Mouse (Mus musculus) thymus, adult 2 months (tissue): ENCODE measurements around the gene Pigv.

Experiments
- CTCF ChIP-seq: fragments of 200-500 bp; IDR thresholded peaks from 2 replicates; pipeline ENCODE4 v1.5.1; 2012; ENCODE audit warnings: mild to moderate bottlenecking, control low read depth, low read length, moderate library complexity, borderline replicate concordance; ENCODE audit not compliant: control insufficient read depth, poor library complexity, insufficient read depth; ENCODE audit errors: extremely low read depth
- POLR2A ChIP-seq: fragments of 200-500 bp; IDR thresholded peaks from 2 replicates; pipeline ENCODE4 v1.6.1; 2012; ENCODE audit warnings: mild to moderate bottlenecking, low read length, control low read depth, moderate library complexity; ENCODE audit not compliant: control insufficient read depth, poor library complexity, insufficient read depth; ENCODE audit errors: extremely low read depth

DNA sequence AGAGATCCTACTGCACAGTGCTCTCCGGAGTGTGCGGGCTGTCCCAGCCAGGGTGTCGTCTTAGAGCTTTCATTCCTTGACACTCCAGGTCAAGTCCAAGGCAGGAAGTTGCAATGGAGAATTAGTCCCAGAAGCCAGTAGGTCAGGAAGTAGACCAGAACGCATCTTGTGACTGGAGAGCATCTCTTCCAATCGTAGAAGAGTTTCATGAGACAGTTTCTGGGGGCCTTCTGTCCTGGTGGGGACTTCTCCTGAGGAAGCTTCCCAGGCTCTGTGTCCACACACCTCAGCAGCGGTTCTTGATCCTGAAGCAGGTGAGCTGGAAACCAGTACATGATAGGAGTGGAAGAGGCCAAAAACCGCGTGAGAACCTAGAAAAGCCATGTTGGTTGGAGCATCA, 10.0 kb downstream of the Pigv start:
- no peak for TF ChIP-seq CTCF
- TF ChIP-seq POLR2A = no peak
